Mouse (Mus musculus): Measurements from ENCODE around the gene Tmem213.

DNA sequence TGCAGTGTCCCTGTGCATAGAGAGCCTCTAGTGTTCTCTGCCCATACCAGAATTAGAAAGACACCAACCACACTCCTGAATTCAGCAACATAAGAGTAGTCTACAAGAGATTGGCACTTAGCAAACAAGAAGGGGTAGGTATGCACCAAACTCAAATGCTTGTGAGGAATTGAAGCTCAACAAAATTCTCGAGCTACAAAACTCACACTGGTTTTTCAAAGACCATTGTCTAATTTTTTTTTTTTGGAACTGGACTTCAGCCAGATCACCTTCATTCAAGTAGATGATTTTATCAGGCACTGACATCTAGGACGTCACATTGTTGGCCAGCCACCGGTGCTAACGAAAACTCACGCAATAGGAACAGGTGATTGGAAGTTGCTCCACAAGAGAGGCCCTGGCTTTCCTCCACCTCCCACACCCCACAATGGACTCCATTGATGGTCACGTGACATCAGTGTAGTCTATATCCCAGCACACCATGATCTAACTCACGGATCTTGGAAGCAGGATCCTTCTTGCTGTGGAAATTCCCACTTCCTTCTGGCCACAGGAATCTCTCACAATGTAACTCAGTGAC, 6.7 kb upstream of the Tmem213 start:
- TF ChIP-seq POLR2A (IDR thresholded peaks at IDR 0.05; ENCODE audit: low read depth, low read length), result no peak
- TF ChIP-seq CTCF (IDR thresholded peaks at IDR 0.05; ENCODE audit: extremely low read depth, insufficient read length, insufficient replicate concordance, low read depth, low read length), result no peak

Measured in small intestine, adult 2 months (tissue).